Mouse (Mus musculus) cerebellum, adult 11 months (tissue): Measurements from ENCODE around the gene Col13a1.

Source experiments
- DNase-seq: peaks from one replicate; pipeline ENCODE4 v3.0.0; 2022

The Col13a1 gene

GRCm38 (mm10) chr10:61978866-61979340, at the start of gene Col13a1:
Gene Col13a1, minus strand, starts transcription at chr10:61979108.
- no peak for DNase-seq

- no peak for DNase-seq
Measured at GRCm38 (mm10) chr10:62027699-62028098, 48.8 kb upstream of the Col13a1 start.

GRCm38 (mm10) chr10:62023821-62024551, 45.1 kb upstream of the Col13a1 start:
- DNase-seq, result no peak

GRCm38 (mm10) chr10:62020068-62020620, 41.2 kb upstream of the Col13a1 start:
- no peak for DNase-seq

- DNase-seq, result no peak
Measured at GRCm38 (mm10) chr10:62019386-62020067, 40.6 kb upstream of the Col13a1 start.

GRCm38 (mm10) chr10:62016947-62017346, 38.0 kb upstream of the Col13a1 start:
- no peak for DNase-seq

GRCm38 (mm10) chr10:62013190-62013589, 34.3 kb upstream of the Col13a1 start:
- no peak for DNase-seq

- no peak for DNase-seq
Measured at GRCm38 (mm10) chr10:62012371-62012770, 33.5 kb upstream of the Col13a1 start.

- no peak for DNase-seq
Measured at GRCm38 (mm10) chr10:62009981-62010500, 31.1 kb upstream of the Col13a1 start.

GRCm38 (mm10) chr10:62007958-62008357, 29.1 kb upstream of the Col13a1 start:
- no peak for DNase-seq

GRCm38 (mm10) chr10:62006371-62006770, 27.5 kb upstream of the Col13a1 start:
- DNase-seq, result no peak

GRCm38 (mm10) chr10:62000216-62000615, 21.3 kb upstream of the Col13a1 start:
- no peak for DNase-seq

GRCm38 (mm10) chr10:61999766-62000165, 20.9 kb upstream of the Col13a1 start:
- DNase-seq, result no peak

GRCm38 (mm10) chr10:61991481-61992424, 12.8 kb upstream of the Col13a1 start:
- no peak for DNase-seq

- DNase-seq, result peak; percentile 79
Measured at GRCm38 (mm10) chr10:61980424-61980823, 1.5 kb upstream of the Col13a1 start.

GRCm38 (mm10) chr10:61978112-61978865, 619 bp downstream of the Col13a1 start:
- DNase-seq, result no peak

- no peak for DNase-seq
Measured at GRCm38 (mm10) chr10:61977392-61978096, 1.4 kb downstream of the Col13a1 start.

GRCm38 (mm10) chr10:61976987-61977386, 1.9 kb downstream of the Col13a1 start:
- DNase-seq, result no peak

- no peak for DNase-seq
Measured at GRCm38 (mm10) chr10:61974581-61974980, 4.3 kb downstream of the Col13a1 start.

- no peak for DNase-seq
Measured at GRCm38 (mm10) chr10:61972041-61972440, 6.9 kb downstream of the Col13a1 start.

- DNase-seq, result no peak
Measured at GRCm38 (mm10) chr10:61968003-61968553, 10.8 kb downstream of the Col13a1 start.
